In genomic region chr11:98050940-98051339, GRCm38 (mm10) we compare ENCODE assay signal across 21 mouse cellular contexts. TPM values are rescaled to one million over a fixed set of nuclear protein-coding genes. Genes with fewer than 3 reads are reported as not detected.
DNase-seq lines count a peak whose midpoint lies in the region; ATAC-seq and TF ChIP-seq lines count a peak whose summit lies in the region.
"Had no signal": no experiment of that assay in that cellular context is flagged by ENCODE, and none has a peak within 500 bp of the region (broad histone marks: within the 10 kb centered on the region; RNA-seq: fewer than 3 reads in every experiment).

No protein-coding gene starts in this region.

- no peak overlapping the region for H3K4me3 ChIP-seq in hindbrain, embryonic 15.5 days
- H3K4me3 ChIP-seq in hindbrain, embryonic 16.5 days (ENCODE audit: low read length): no peak overlapping the region
- H3K4me3 ChIP-seq in embryonic facial prominence, embryonic 13.5 days: no peak overlapping the region
- H3K4me3 ChIP-seq in olfactory bulb, adult 2 months (ENCODE audit: insufficient read depth, low read depth, low read length): no peak overlapping the region
- H3K4me3 ChIP-seq: erythroblast, embryonic 14.5 days; stomach, embryonic 15.5 days had no signal

- no peak overlapping the region for H3K9ac ChIP-seq in hindbrain, embryonic 15.5 days
- H3K9ac ChIP-seq in hindbrain, embryonic 16.5 days (ENCODE audit: low read depth, low read length): no peak overlapping the region
- 0 out of 2 replicates have a peak overlapping the region, but pooled peaks have one; percentile 28 for H3K9ac ChIP-seq in embryonic facial prominence, embryonic 13.5 days
- H3K9ac ChIP-seq: midbrain, embryonic 15.5 days; stomach, embryonic 15.5 days had no signal

- H3K36me3 ChIP-seq in hindbrain, embryonic 15.5 days: no peaks in the 10 kb centered on the region
- H3K36me3 ChIP-seq in hindbrain, embryonic 16.5 days (ENCODE audit: control insufficient read depth, insufficient read depth, low read length): no peaks in the 10 kb centered on the region
- H3K36me3 ChIP-seq in embryonic facial prominence, embryonic 13.5 days: no peaks in the 10 kb centered on the region
- H3K36me3 ChIP-seq: heart, embryonic 15.5 days; midbrain, embryonic 15.5 days; stomach, embryonic 15.5 days had no signal

- peaks cover 31% of the 10 kb centered on the region for H3K4me1 ChIP-seq in hindbrain, embryonic 15.5 days (replicated peaks)
- H3K4me1 ChIP-seq in hindbrain, embryonic 16.5 days (ENCODE audit: control insufficient read depth, insufficient read depth, low read depth, low read length): peaks cover 12% of the 10 kb centered on the region; the same call in 1 of the 2 replicates
- H3K4me1 ChIP-seq in embryonic facial prominence, embryonic 13.5 days: peaks cover 23% of the 10 kb centered on the region
- H3K4me1 ChIP-seq in olfactory bulb, adult 2 months (ENCODE audit: control insufficient read depth, insufficient read depth, low read length): peaks cover 42% of the 10 kb centered on the region

- H3K4me2 ChIP-seq in hindbrain, embryonic 15.5 days: peak overlapping the region; percentile 78; the same call in 1 of the 2 replicates
- H3K4me2 ChIP-seq in hindbrain, embryonic 16.5 days (ENCODE audit: low read length): no peak overlapping the region
- H3K4me2 ChIP-seq in embryonic facial prominence, embryonic 13.5 days: no peak overlapping the region
- H3K4me2 ChIP-seq: liver, embryonic 11.5 days had no signal

- no peak for ATAC-seq in hindbrain, embryonic 15.5 days (ENCODE audit: low FRiP score, low read depth)
- ATAC-seq in hindbrain, embryonic 16.5 days: no peak
- no peak for ATAC-seq in embryonic facial prominence, embryonic 13.5 days (ENCODE audit: insufficient number of reproducible peaks, insufficient read depth, low FRiP score, low TSS enrichment, low read depth)

- no peaks in the 10 kb centered on the region for H3K9me3 ChIP-seq in hindbrain, embryonic 15.5 days
- no peaks in the 10 kb centered on the region for H3K9me3 ChIP-seq in hindbrain, embryonic 16.5 days (ENCODE audit: control insufficient read depth, low read length)
- no peaks in the 10 kb centered on the region for H3K9me3 ChIP-seq in embryonic facial prominence, embryonic 13.5 days
- H3K9me3 ChIP-seq: heart, embryonic 15.5 days; megakaryocyte, embryonic 14.5 days; midbrain, embryonic 15.5 days; stomach, embryonic 15.5 days had no signal

- no peak overlapping the region for H3K27ac ChIP-seq in hindbrain, embryonic 15.5 days (replicated peaks)
- H3K27ac ChIP-seq in hindbrain, embryonic 16.5 days (ENCODE audit: low read depth, low read length): no peak overlapping the region
- no peak overlapping the region for H3K27ac ChIP-seq in embryonic facial prominence, embryonic 13.5 days
- H3K27ac ChIP-seq in olfactory bulb, adult 2 months (ENCODE audit: insufficient read depth, low read depth, low read length): peak overlapping the region; percentile 61; the same call in 1 of the 2 replicates
- H3K27ac ChIP-seq: heart, embryonic 15.5 days; midbrain, embryonic 15.5 days; stomach, embryonic 15.5 days had no signal

- no peak for TF ChIP-seq POLR2A in olfactory bulb, adult 2 months (IDR thresholded peaks at IDR 0.05; ENCODE audit: insufficient read depth, low read depth, low read length)

- no CpG with 5 or more reads among the region's 2 CpGs for WGBS in hindbrain, embryonic 15.5 days
- WGBS in hindbrain, embryonic 16.5 days: 0% methylated on average over 1 of the region's 2 CpGs
- WGBS in embryonic facial prominence, embryonic 13.5 days: 27% methylated on average over 2 of the region's 2 CpGs
- WGBS in olfactory bulb, adult 2 months: 8% methylated on average over 2 of the region's 2 CpGs

- peaks cover 33% of the 10 kb centered on the region for H3K27me3 ChIP-seq in hindbrain, embryonic 15.5 days
- H3K27me3 ChIP-seq in hindbrain, embryonic 16.5 days (replicated peaks; ENCODE audit: control insufficient read depth, insufficient read depth, low read length): peaks cover 19% of the 10 kb centered on the region
- peaks cover 77% of the 10 kb centered on the region for H3K27me3 ChIP-seq in embryonic facial prominence, embryonic 13.5 days

- DNase-seq in cerebellum, adult 9-11 months: peak; percentile 53
- no peak for DNase-seq in cerebellum, postnatal 10 days
- no peak for DNase-seq in thymus, postnatal 10 days (ENCODE audit: low spot score in 2 of 2)
- DNase-seq: adrenal gland, postnatal 14 days; cerebellum, adult 11 months; heart, postnatal 4 days; kidney, adult 8-10 months; kidney, postnatal 36 days; lung, adult 18-20 months; lung, postnatal 14 days; right cerebral cortex, postnatal 25 days had no signal

- no peak for TF ChIP-seq CTCF in olfactory bulb, adult 2 months (IDR thresholded peaks at IDR 0.05; ENCODE audit: insufficient read depth, low read depth, low read length)

RNA-seq across cellular contexts. Expression of gene Stac2, which starts 2.3 kb away (rescaled TPM):
- 6.4 and 9.7 TPM in 2 replicates for polyA plus RNA-seq in hindbrain, embryonic 15.5 days (2015; fragmentation: Nextera tagmentation; extraction: Ambion mirVana)
- polyA plus RNA-seq in hindbrain, embryonic 16.5 days (2015; fragmentation: Nextera tagmentation; extraction: Ambion mirVana): 7.9 and 9.8 TPM in 2 replicates
- polyA plus RNA-seq in embryonic facial prominence, embryonic 13.5 days (2015; fragmentation: Nextera tagmentation; extraction: Ambion mirVana): 0.30 and 0.65 TPM in 2 replicates
- not detected in 2 replicates for polyA plus RNA-seq in olfactory bulb, adult 2 months (2012; ENCODE audit: insufficient read depth, insufficient read length, low replicate concordance, missing spikeins)
- polyA plus RNA-seq: erythroblast, embryonic 14.5 days had no signal

RNA-seq across cellular contexts. Expression of gene Rpl19, which starts 24.4 kb away (rescaled TPM):
- polyA plus RNA-seq in hindbrain, embryonic 15.5 days (2015; fragmentation: Nextera tagmentation; extraction: Ambion mirVana): 632 and 657 TPM in 2 replicates
- polyA plus RNA-seq in hindbrain, embryonic 16.5 days (2015; fragmentation: Nextera tagmentation; extraction: Ambion mirVana): 578 and 612 TPM in 2 replicates
- 983 and 1,161 TPM in 2 replicates for polyA plus RNA-seq in embryonic facial prominence, embryonic 13.5 days (2015; fragmentation: Nextera tagmentation; extraction: Ambion mirVana)
- polyA plus RNA-seq in olfactory bulb, adult 2 months (2012; ENCODE audit: insufficient read depth, insufficient read length, low replicate concordance, missing spikeins): not detected in 2 replicates

RNA-seq across cellular contexts. Expression of gene Cacnb1, which starts 28.1 kb away (rescaled TPM):
- polyA plus RNA-seq in hindbrain, embryonic 15.5 days (2015; fragmentation: Nextera tagmentation; extraction: Ambion mirVana): 62.2 and 70.1 TPM in 2 replicates
- 59.6 and 69.0 TPM in 2 replicates for polyA plus RNA-seq in hindbrain, embryonic 16.5 days (2015; fragmentation: Nextera tagmentation; extraction: Ambion mirVana)
- 16.6 and 17.3 TPM in 2 replicates for polyA plus RNA-seq in embryonic facial prominence, embryonic 13.5 days (2015; fragmentation: Nextera tagmentation; extraction: Ambion mirVana)
- not detected in 2 replicates for polyA plus RNA-seq in olfactory bulb, adult 2 months (2012; ENCODE audit: insufficient read depth, insufficient read length, low replicate concordance, missing spikeins)

RNA-seq across cellular contexts. Expression of gene Arl5c, which starts 55.0 kb away (rescaled TPM):
- polyA plus RNA-seq in hindbrain, embryonic 15.5 days (2015; fragmentation: Nextera tagmentation; extraction: Ambion mirVana): 12.9 and 13.7 TPM in 2 replicates
- polyA plus RNA-seq in hindbrain, embryonic 16.5 days (2015; fragmentation: Nextera tagmentation; extraction: Ambion mirVana): 7.3 and 7.6 TPM in 2 replicates
- 9.6 and 14.7 TPM in 2 replicates for polyA plus RNA-seq in embryonic facial prominence, embryonic 13.5 days (2015; fragmentation: Nextera tagmentation; extraction: Ambion mirVana)
- polyA plus RNA-seq in olfactory bulb, adult 2 months (2012; ENCODE audit: insufficient read depth, insufficient read length, low replicate concordance, missing spikeins): 395 TPM in 1 of 2 replicates, not detected in the other
- polyA plus RNA-seq: erythroblast, embryonic 14.5 days had no signal

Comparison
In these comparisons a context has a peak if more than half of its experiments do, and no peak if none do; other contexts are left out.
1. RNA of gene Rpl19, which starts 24.4 kb away (polyA plus RNA-seq): 983 to 1,161 TPM in embryonic facial prominence, embryonic 13.5 days, 632 to 657 TPM in hindbrain, embryonic 15.5 days and 578 to 612 TPM in hindbrain, embryonic 16.5 days; not detected in olfactory bulb, adult 2 months; every median in the first group is over 100 times any median in the second.
2. RNA of gene Cacnb1, which starts 28.1 kb away (polyA plus RNA-seq): 62.2 to 70.1 TPM in hindbrain, embryonic 15.5 days, 59.6 to 69.0 TPM in hindbrain, embryonic 16.5 days and 16.6 to 17.3 TPM in embryonic facial prominence, embryonic 13.5 days; not detected in olfactory bulb, adult 2 months; every median in the first group is over 10 times any median in the second.